Mouse (Mus musculus) cortical plate, adult 2 months (tissue): ENCODE data around the gene Asb16.

Experiments used
- CTCF ChIP-seq: fragments of 200-500 bp; IDR thresholded peaks from 2 replicates; pipeline ENCODE4 v1.5.1; 2011; ENCODE audit warnings: mild to moderate bottlenecking, control low read depth, low read length; ENCODE audit not compliant: insufficient read depth; ENCODE audit errors: extremely low read depth
- POLR2A ChIP-seq: fragments of 200-500 bp; IDR thresholded peaks from 2 replicates; pipeline ENCODE4 v1.6.1; 2011; ENCODE audit warnings: mild to moderate bottlenecking, low read length, control low read depth; ENCODE audit not compliant: insufficient read depth; ENCODE audit errors: extremely low read depth

GRCm38 (mm10) chr11:102293971-102294370 lies 25.4 kb downstream of the Asb16 start:
- TF ChIP-seq POLR2A (no peak), CTCF (no peak)
